Mouse (Mus musculus) heart, postnatal 36 days (tissue): ENCODE data around the gene Fsip1. TPM values are rescaled to one million over a fixed set of nuclear protein-coding genes. Genes with fewer than 3 reads are reported as not detected.

Experiments
- DNase-seq, 2 experiments: peaks; one replicate each; pipeline ENCODE4 v3.0.0; 2021 to 2022
- intact Hi-C: fragments of 180-260 bp; cut with DNase I; formaldehyde crosslinking; loops from one replicate; pipeline ENCODE4 v1.15.1; 2025
- microRNA-seq, 2 experiments: library from miRNA; unstranded; fragments of <30 nt; microRNA quantifications; one replicate each; pipeline ENCODE4 v1.2.0; 2021; ENCODE audit warnings: borderline number of aligned reads in 2 of 2
- total RNA-seq, 2 experiments: library from RNA; stranded (reverse); gene quantifications; 2 replicates each; pipeline ENCODE4 v1.2.3; 2021

Fsip1 gene
- total RNA-seq, 2 experiments from 2014 or later = not detected

- peak; percentile 65 to 73 for DNase-seq
- intact Hi-C loops = loop anchor here (1.0 to 5.0 kb wide), 5 partner anchors 84 to 570 kb away; no protein-coding TSS in a partner anchor
Measured at GRCm38 (mm10) chr2:118111488-118112131, 145.2 kb downstream of the Fsip1 start, which contains the start of gene Thbs1. TSS of gene Thbs1 (plus strand) at chr2:118111876.

GRCm38 (mm10) chr2:118111116-118111487 is 145.7 kb downstream of the Fsip1 start:
- peak; percentile 90 to 92 for DNase-seq
- intact Hi-C loops = loop anchor here (1.0 to 5.0 kb wide), 5 partner anchors 84 to 570 kb away; no protein-coding TSS in a partner anchor

- intact Hi-C loops = loop anchor here (2.0 to 5.0 kb wide), 4 partner anchors 83 to 324 kb away; no protein-coding TSS in a partner anchor
- peak; percentile 34 to 38 for DNase-seq
Measured at GRCm38 (mm10) chr2:118110225-118110915, 146.4 kb downstream of the Fsip1 start.

GRCm38 (mm10) chr2:118102169-118102568 is 154.6 kb downstream of the Fsip1 start:
- no peak for DNase-seq
- intact Hi-C loops = no loop called here

GRCm38 (mm10) chr2:118099104-118099503 is 157.7 kb downstream of the Fsip1 start:
- intact Hi-C loops = no loop called here
- no peak for DNase-seq

GRCm38 (mm10) chr2:118091226-118091625 is 165.5 kb downstream of the Fsip1 start:
- intact Hi-C loops = no loop called here
- DNase-seq = no peak

- intact Hi-C loops = no loop called here
Measured at GRCm38 (mm10) chr2:118087044-118087726, 169.6 kb downstream of the Fsip1 start.

GRCm38 (mm10) chr2:118085647-118086046 is 171.1 kb downstream of the Fsip1 start:
- intact Hi-C loops = no loop called here
- no peak for DNase-seq

More at GRCm38 (mm10) chr2:118087044-118087726, 169.6 kb downstream of the Fsip1 start:
- no peak for DNase-seq

- DNase-seq = no peak
- intact Hi-C loops = no loop called here
Measured at GRCm38 (mm10) chr2:118084693-118085092, 172.1 kb downstream of the Fsip1 start.

GRCm38 (mm10) chr2:118083652-118084051 is 173.1 kb downstream of the Fsip1 start:
- no peak for DNase-seq
- intact Hi-C loops = no loop called here

- DNase-seq = no peak
- intact Hi-C loops = no loop called here
Measured at GRCm38 (mm10) chr2:118081581-118081980, 175.2 kb downstream of the Fsip1 start.

Small RNA genes lying within 50 kb of the gene (microRNA-seq; reads per million reads assigned to microRNA genes)
- 0 reads per million in 2 experiments for gene Gm22800

Other genes starting within 250 kb of the Fsip1 start
- gene Thbs1, start 145.1 kb downstream of the Fsip1 start, total RNA-seq = 10 to 100 TPM; 10.8 to 12.7 TPM
- under 1 TPM; 0.14 to 0.17 TPM for gene Gpr176, start 116.5 kb upstream of the Fsip1 start, total RNA-seq
- gene Eif2ak4, start 131.7 kb upstream of the Fsip1 start, total RNA-seq = 1 to 10 TPM; 4.8 to 6.5 TPM
- 100 to 1,000 TPM; 114 to 118 TPM for gene Srp14, start 222.7 kb upstream of the Fsip1 start, total RNA-seq